Mouse (Mus musculus): ENCODE measurements around the gene Vmn2r85. TPM values are rescaled to one million over a fixed set of nuclear protein-coding genes. Genes with fewer than 3 reads are reported as not detected.

The Vmn2r85 gene
- polyA plus RNA-seq (2012; rRNA removed) = not detected in 2 replicates

GRCm38 (mm10) chr10:130429603-130430002 lies at the start of gene Vmn2r85:
Gene Vmn2r85, minus strand, starts transcription at chr10:130429703.

GRCm38 (mm10) chr10:130455950-130456349 lies 26.4 kb upstream of the Vmn2r85 start, which contains the start of gene Vmn2r86:
Gene Vmn2r86, minus strand, starts transcription at chr10:130456050.

GRCm38 (mm10) chr10:130394232-130394631 lies 35.3 kb downstream of the Vmn2r85 start, which contains the start of gene Vmn2r84:
Gene Vmn2r84, minus strand, starts transcription at chr10:130394332.

Other genes with a start within 250 kb of the Vmn2r85 start
- not detected in 2 replicates for gene Olfr826, start 245.5 kb downstream of the Vmn2r85 start, polyA plus RNA-seq (2012; rRNA removed)
- not detected in 2 replicates for gene Olfr827, start 215.3 kb downstream of the Vmn2r85 start, polyA plus RNA-seq (2012; rRNA removed)
- gene Neurod4, start 149.5 kb downstream of the Vmn2r85 start, polyA plus RNA-seq (2012; rRNA removed) = not detected in 2 replicates
- gene Tespa1, start 106.8 kb downstream of the Vmn2r85 start, polyA plus RNA-seq (2012; rRNA removed) = 0.29 and 0.31 TPM in 2 replicates
- gene Vmn2r84, start 35.4 kb downstream of the Vmn2r85 start, polyA plus RNA-seq (2012; rRNA removed) = not detected in 2 replicates
- not detected in 2 replicates for gene Vmn2r86, start 26.3 kb upstream of the Vmn2r85 start, polyA plus RNA-seq (2012; rRNA removed)
- not detected in 2 replicates for gene Vmn2r87, start 67.7 kb upstream of the Vmn2r85 start, polyA plus RNA-seq (2012; rRNA removed)